Mouse (Mus musculus) hindbrain, embryonic 12.5 days (tissue): ENCODE results near the gene Atp6v0a1. TPM values are rescaled to one million over a fixed set of nuclear protein-coding genes. Genes with fewer than 3 reads are reported as not detected.

ENCODE experiments used
- ATAC-seq: fragments of 200-750 bp; cut with Nextera tagmentation; 2 replicates; pipeline ENCODE4 v1.8.0; 2017; ENCODE audit warnings: moderate TSS enrichment; ENCODE audit not compliant: low FRiP score
- H3K27ac ChIP-seq: fragments of 300-500 bp; sonication (generic); 2 replicates; pipeline ENCODE4 v1.5.1; 2016; ENCODE audit warnings: mild to moderate bottlenecking
- H3K27me3 ChIP-seq: fragments of 300-500 bp; sonication (generic); 2 replicates; pipeline ENCODE4 v1.6.1; 2016; ENCODE audit warnings: mild to moderate bottlenecking
- H3K36me3 ChIP-seq: fragments of 300-500 bp; sonication (generic); 2 replicates; pipeline ENCODE4 v1.6.1; 2016; ENCODE audit warnings: mild to moderate bottlenecking
- H3K4me1 ChIP-seq: fragments of 300-500 bp; sonication (generic); 2 replicates; pipeline ENCODE4 v1.6.1; 2016
- H3K4me2 ChIP-seq: fragments of 300-500 bp; sonication (generic); replicated peaks from 2 replicates; pipeline ENCODE4 v1.6.1; 2016; ENCODE audit warnings: mild to moderate bottlenecking
- H3K4me3 ChIP-seq: fragments of 300-500 bp; sonication (generic); 2 replicates; pipeline ENCODE4 v1.5.1; 2016; ENCODE audit warnings: mild to moderate bottlenecking
- H3K9ac ChIP-seq: fragments of 300-500 bp; sonication (generic); 2 replicates; pipeline ENCODE4 v1.6.1; 2016; ENCODE audit warnings: mild to moderate bottlenecking, moderate library complexity
- H3K9me3 ChIP-seq: fragments of 300-500 bp; sonication (generic); replicated peaks from 2 replicates; pipeline ENCODE4 v1.6.1; 2016; ENCODE audit warnings: mild to moderate bottlenecking
- WGBS: fragments of 180-500 bp; shearing (Covaris S2); methylation state at CpG from one replicate; pipeline ENCODE4 v1.1.7; 2016; 5-methylcytosine and 5-hydroxymethylcytosine counted together
- polyA plus RNA-seq: library from polyadenylated mRNA; unstranded; fragments of >200 nt; fragmentation: Nextera tagmentation; extraction: Ambion mirVana; gene quantifications from 2 replicates; pipeline ENCODE4 v1.2.1, GENCODE M21; 2016

Gene Atp6v0a1
- polyA plus RNA-seq, 1 experiment from 2014 or later = 70.2 TPM

DNA sequence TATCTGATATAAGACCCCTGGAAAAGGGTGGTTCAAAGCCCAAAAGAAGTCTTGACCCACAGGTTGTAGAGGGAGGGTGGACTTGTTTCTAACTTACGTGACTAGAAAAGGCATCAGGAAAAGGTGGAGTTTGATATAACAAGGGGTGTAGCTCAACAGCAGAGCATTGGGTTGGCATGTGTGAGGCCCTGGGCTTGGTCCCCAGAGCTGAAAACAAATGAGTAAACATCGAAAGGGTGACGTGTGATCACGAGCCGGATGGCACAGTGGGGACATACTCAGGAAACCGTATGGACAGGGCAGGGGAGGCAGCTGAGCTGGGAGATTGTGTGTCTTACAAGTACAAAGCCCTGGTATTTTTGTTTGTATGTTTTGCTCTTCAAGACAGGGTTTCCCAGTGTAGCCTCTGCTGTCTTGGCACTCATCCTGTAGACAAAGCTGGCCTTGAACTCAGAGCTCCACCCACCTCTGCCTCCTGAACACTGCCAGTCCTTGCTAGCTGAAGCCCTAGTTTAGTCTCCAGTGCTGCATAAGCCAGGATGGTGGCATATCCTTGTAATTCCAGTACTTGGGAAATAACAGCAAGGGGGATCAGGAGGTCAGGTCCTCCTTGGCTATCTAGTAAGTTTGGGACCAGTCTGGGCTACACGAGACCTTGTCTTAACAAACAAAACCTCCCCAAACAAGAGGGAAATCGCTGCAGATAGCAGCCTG is 25.5 kb downstream of the Atp6v0a1 start:
- no peak overlapping the region for H3K4me3 ChIP-seq
- no peak overlapping the region for H3K4me2 ChIP-seq
- peaks cover 84% of the 10 kb centered on the region for H3K36me3 ChIP-seq
- no peaks in the 10 kb centered on the region for H3K9me3 ChIP-seq
- H3K27me3 ChIP-seq = no peaks in the 10 kb centered on the region
- 96% methylated on average over 8 of the region's 8 CpGs for WGBS
- H3K9ac ChIP-seq = no peak overlapping the region
- ATAC-seq = no peak
- no peaks in the 10 kb centered on the region for H3K4me1 ChIP-seq
- H3K27ac ChIP-seq = no peak overlapping the region

DNA sequence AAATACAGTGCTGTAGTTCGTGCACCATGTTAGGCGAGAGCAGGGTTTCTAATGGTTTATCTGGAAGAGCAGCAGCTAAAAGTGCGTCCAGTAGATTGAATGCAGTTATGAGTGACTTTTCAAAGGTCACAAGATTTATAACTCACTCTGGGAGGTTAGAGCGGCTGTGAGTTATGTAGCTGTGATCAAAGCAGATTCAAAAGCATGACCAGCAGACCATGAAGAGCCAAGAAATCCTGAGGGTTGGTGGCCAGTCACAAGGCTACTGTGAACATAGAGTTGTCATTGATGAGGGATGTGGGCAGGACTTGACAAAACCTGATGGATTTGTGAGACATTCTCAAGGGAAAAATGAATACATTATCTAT is 26.1 kb downstream of the Atp6v0a1 start:
- 93% methylated on average over 4 of the region's 4 CpGs for WGBS
- Histone ChIP-seq H3K4me2 (no peak overlapping the region), H3K27me3 (no peaks in the 10 kb centered on the region), H3K27ac (no peak overlapping the region), H3K9ac (no peak overlapping the region), H3K4me3 (no peak overlapping the region), H3K36me3 (peaks cover 84% of the 10 kb centered on the region), H3K4me1 (no peaks in the 10 kb centered on the region), H3K9me3 (no peaks in the 10 kb centered on the region)
- ATAC-seq = no peak

DNA sequence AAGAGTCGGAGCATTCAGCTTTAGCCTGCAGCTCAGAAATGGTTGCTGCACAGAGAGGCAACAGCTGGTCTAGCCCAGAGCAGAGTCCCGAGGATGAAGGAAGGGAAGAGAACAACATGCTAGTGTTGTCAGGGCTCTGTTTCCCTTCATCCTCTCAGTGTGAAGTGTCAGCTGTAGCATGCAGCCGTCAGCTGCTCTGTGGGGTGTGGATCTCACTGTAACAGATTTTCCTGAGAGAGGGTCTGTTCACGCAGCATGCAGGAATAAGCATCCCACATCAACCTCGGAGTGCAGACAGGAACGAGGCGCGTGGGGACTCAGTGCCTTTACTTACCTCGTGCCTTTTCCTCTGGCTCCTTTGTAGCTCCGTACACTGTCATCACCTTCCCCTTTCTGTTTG is 28.5 kb downstream of the Atp6v0a1 start:
- peaks cover 88% of the 10 kb centered on the region for H3K36me3 ChIP-seq
- H3K9me3 ChIP-seq = no peaks in the 10 kb centered on the region
- H3K4me2 ChIP-seq = no peak overlapping the region
- no peak overlapping the region for H3K4me3 ChIP-seq
- 79% methylated on average over 10 of the region's 10 CpGs for WGBS
- H3K27me3 ChIP-seq = no peaks in the 10 kb centered on the region
- ATAC-seq = no peak
- H3K27ac ChIP-seq = no peak overlapping the region
- H3K9ac ChIP-seq = no peak overlapping the region
- H3K4me1 ChIP-seq = no peaks in the 10 kb centered on the region

DNA sequence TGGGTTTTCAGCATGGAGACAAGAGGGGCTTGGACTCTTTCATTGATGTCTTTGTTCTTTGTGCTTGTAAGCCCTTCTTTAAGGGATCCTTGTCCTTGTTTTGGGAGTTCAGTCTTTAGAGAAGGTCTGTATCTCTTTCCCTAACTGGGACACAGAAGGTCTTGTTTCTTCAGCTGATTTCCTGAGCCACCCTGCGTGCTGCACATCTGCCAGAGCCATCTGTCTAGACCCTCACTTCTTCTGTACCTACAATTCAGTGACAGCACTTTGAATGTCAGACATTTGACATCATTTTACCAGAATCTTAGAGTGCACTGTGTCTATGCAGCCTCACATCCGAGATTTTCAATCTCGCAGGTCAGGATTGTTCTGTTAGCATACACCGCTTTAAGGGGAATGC is 36.6 kb downstream of the Atp6v0a1 start:
- H3K9ac ChIP-seq = no peak overlapping the region
- WGBS = 92% methylated on average over 4 of the region's 4 CpGs
- peaks cover 93% of the 10 kb centered on the region for H3K36me3 ChIP-seq
- H3K27me3 ChIP-seq = no peaks in the 10 kb centered on the region
- 0 out of 2 replicates have a peak overlapping the region, but pooled peaks have one; percentile 12 for H3K27ac ChIP-seq
- H3K4me2 ChIP-seq = no peak overlapping the region
- H3K9me3 ChIP-seq = no peaks in the 10 kb centered on the region
- H3K4me3 ChIP-seq = no peak overlapping the region
- no peak for ATAC-seq
- H3K4me1 ChIP-seq = no peaks in the 10 kb centered on the region

DNA sequence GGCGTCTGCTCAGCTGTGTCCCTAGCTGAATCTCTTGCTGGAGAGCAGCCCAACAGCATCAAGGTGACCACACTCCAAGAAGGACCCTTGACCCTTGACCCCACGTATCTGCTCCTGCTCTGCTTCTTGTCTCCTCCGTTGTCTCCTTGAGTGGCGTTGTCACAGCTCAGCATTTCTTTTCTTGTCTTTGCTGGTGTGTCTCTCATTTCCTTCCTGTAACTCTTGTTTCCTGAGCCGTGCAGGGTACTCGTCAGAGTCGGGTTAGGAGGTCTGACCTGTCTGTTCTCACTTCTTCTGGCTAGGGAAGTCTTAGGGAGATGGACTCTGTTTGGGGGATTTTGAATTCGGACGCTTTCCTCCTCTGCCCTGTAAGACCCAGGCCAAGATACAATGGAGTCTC is 37.2 kb downstream of the Atp6v0a1 start:
- peaks cover 94% of the 10 kb centered on the region for H3K36me3 ChIP-seq
- H3K4me2 ChIP-seq = no peak overlapping the region
- H3K9me3 ChIP-seq = no peaks in the 10 kb centered on the region
- ATAC-seq = no peak
- no peak overlapping the region for H3K9ac ChIP-seq
- H3K27ac ChIP-seq = no peak overlapping the region
- 68% methylated on average over 9 of the region's 9 CpGs for WGBS
- no peak overlapping the region for H3K4me3 ChIP-seq
- no peaks in the 10 kb centered on the region for H3K4me1 ChIP-seq
- H3K27me3 ChIP-seq = no peaks in the 10 kb centered on the region

DNA sequence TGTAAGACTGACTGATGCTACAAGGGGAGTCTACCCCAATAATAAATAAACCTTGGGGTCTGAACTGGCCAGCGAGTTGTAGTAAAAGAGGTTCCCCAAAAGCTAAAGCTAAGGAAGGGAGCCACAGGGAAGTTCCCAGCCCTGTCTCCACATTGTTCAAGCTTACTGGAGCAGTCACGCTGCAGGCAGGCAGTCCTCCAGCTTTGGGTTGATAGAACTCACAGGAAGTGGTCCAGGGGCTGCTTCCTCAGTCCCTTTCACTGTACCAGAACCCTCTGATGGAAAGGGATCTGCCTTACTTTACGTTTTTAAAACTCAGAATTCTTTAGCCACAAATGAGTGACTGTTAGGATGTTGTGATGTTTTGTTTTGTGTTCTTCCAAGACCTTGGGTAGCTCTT is 38.2 kb downstream of the Atp6v0a1 start:
- H3K4me3 ChIP-seq = no peak overlapping the region
- H3K9ac ChIP-seq = no peak overlapping the region
- no peak overlapping the region for H3K27ac ChIP-seq
- WGBS = 79% methylated on average over 3 of the region's 3 CpGs
- H3K4me1 ChIP-seq = no peaks in the 10 kb centered on the region
- H3K9me3 ChIP-seq = no peaks in the 10 kb centered on the region
- H3K36me3 ChIP-seq = peaks cover 95% of the 10 kb centered on the region
- no peak for ATAC-seq
- H3K4me2 ChIP-seq = no peak overlapping the region
- H3K27me3 ChIP-seq = no peaks in the 10 kb centered on the region

DNA sequence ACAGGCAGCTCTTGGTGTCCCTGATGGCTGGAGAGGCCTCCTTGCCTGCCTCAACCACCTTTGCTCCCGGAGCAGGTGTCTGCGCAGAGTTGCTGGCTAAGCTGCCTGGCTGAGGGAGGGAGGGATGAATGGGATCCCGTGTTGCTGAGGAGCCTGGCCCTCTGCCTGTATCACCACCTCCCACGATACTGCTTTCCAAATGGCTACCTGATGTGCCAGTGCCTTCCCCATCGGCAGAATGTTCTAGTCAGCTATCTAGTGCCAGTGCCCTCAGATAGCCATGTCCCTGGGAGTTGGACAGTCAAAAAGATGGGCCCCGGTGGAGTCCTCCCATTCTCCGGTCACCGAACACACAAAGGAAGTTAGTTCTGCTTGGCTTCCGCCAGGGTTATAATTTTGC is 41.1 kb downstream of the Atp6v0a1 start:
- no peaks in the 10 kb centered on the region for H3K4me1 ChIP-seq
- H3K27ac ChIP-seq = no peak overlapping the region
- no peak for ATAC-seq
- no peak overlapping the region for H3K4me3 ChIP-seq
- no peaks in the 10 kb centered on the region for H3K27me3 ChIP-seq
- H3K9me3 ChIP-seq = no peaks in the 10 kb centered on the region
- peaks cover 91% of the 10 kb centered on the region for H3K36me3 ChIP-seq
- no peak overlapping the region for H3K4me2 ChIP-seq
- H3K9ac ChIP-seq = no peak overlapping the region
- 83% methylated on average over 9 of the region's 9 CpGs for WGBS

DNA sequence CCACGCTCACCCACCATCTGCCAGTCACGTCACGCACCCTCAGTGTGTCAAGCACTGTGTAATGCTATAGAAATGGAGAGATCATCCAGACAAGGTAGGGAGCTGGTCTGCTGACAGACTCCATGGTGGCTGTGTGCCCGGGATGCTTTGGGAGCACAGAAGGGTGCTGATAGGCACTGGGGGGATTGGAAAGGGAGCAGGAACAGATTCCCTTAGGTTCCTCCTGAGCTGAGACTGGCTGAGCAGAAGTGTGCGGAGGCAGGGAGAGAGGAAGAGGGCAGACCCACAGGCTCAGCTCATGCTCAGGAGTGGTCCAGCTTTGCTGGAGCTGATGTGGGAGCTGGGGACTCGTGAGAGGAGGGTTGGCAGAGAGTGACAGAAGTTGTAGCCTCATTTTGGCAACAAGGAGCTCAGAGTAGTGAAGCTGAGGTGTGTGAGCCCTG is 41.8 kb downstream of the Atp6v0a1 start:
- no peak overlapping the region for H3K4me3 ChIP-seq

DNA sequence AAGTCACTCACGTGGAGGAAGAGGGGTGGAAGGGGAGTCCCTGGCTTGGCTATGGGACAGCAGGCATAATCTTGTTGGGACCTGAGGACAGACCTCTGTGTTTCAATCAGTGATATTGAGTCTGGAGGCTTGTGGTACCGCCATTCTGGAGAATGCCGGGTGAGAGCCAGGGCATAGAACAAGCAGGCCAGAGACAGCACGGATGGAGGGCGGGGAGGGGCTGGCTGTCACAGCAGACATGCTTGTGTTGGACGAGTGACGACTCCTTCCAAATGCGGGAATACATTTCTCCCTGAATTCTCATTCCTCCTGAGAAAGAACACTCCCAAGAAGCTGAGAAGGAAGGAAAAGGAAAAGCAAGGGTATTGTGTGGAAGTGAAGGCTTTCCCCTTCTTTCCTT is 42.4 kb downstream of the Atp6v0a1 start:
- Histone ChIP-seq H3K4me3 (no peak overlapping the region), H3K4me2 (no peak overlapping the region), H3K9ac (no peak overlapping the region), H3K9me3 (no peaks in the 10 kb centered on the region), H3K36me3 (peaks cover 89% of the 10 kb centered on the region), H3K27me3 (no peaks in the 10 kb centered on the region), H3K4me1 (no peaks in the 10 kb centered on the region), H3K27ac (no peak overlapping the region)
- 90% methylated on average over 8 of the region's 8 CpGs for WGBS
- ATAC-seq = no peak

More for the DNA sequence above, 41.8 kb downstream of the Atp6v0a1 start:
- Histone ChIP-seq H3K27ac (no peak overlapping the region), H3K4me1 (no peaks in the 10 kb centered on the region), H3K27me3 (no peaks in the 10 kb centered on the region), H3K9me3 (no peaks in the 10 kb centered on the region), H3K9ac (no peak overlapping the region), H3K4me2 (no peak overlapping the region), H3K36me3 (peaks cover 89% of the 10 kb centered on the region)
- ATAC-seq = no peak
- WGBS = 85% methylated on average over 6 of the region's 6 CpGs

DNA sequence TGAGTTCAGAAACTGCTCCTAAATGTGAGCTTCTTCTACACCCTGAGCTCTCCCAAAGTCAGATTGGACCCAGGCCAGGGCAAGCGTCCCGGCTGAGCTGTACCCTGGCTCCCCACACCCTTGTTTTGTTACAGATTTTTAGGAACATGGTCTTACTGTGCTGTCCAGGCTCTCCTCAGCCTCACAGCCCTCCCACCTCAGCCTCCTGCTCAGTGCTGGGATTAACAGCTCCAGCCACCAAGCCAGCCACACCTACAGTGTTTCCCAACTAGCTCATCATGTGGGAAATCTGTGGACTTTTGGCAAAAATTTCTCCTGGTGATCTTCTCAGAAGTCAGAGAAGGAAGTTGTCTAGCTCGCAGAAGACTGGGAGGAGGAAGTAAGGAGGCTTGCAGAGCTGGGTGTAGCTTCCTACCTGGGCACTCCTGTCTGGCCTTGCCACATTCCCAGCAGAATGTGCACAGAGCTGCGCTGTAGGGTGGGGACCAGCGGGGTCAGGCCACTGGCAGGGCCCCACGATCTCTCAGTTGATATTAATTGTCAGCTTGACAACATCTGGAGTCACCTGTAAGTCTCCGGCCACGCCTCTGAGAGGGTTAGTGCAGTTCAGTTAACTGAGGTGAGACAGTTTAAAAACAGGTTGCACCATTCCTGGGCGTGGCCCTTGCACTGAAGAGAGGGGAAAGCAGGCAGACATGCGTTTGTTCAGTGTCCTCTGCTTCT is 43.7 kb downstream of the Atp6v0a1 start:
- 95% methylated on average over 10 of the region's 10 CpGs for WGBS
- Histone ChIP-seq H3K4me3 (no peak overlapping the region), H3K27ac (no peak overlapping the region), H3K9ac (no peak overlapping the region), H3K9me3 (no peaks in the 10 kb centered on the region), H3K36me3 (peaks cover 87% of the 10 kb centered on the region), H3K27me3 (no peaks in the 10 kb centered on the region), H3K4me1 (no peaks in the 10 kb centered on the region), H3K4me2 (no peak overlapping the region)
- no peak for ATAC-seq

DNA sequence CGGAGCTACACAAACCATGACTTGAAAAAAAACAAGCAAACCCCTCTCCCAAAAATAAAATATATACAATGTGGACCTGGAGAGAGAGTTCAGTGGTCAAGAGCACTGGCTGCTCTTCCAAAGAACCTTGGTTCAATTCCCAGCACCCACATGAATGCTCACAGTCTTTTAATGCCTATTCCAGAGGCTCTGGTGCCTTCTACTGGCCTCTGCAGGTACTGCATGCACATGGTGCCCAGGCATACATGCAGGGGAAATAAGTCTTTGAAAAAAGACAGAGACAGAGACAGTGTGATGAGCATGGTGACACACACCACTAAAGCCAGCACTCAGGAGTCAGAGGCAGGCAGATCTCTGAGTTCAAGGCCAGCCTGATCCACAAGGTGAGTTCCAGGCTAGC is 44.7 kb downstream of the Atp6v0a1 start:
- Histone ChIP-seq H3K36me3 (peaks cover 88% of the 10 kb centered on the region), H3K9me3 (no peaks in the 10 kb centered on the region), H3K27me3 (no peaks in the 10 kb centered on the region), H3K9ac (no peak overlapping the region), H3K4me1 (no peaks in the 10 kb centered on the region), H3K27ac (no peak overlapping the region), H3K4me2 (no peak overlapping the region), H3K4me3 (no peak overlapping the region)
- ATAC-seq = no peak
- WGBS = 100% methylated on average over 1 of the region's 1 CpGs

DNA sequence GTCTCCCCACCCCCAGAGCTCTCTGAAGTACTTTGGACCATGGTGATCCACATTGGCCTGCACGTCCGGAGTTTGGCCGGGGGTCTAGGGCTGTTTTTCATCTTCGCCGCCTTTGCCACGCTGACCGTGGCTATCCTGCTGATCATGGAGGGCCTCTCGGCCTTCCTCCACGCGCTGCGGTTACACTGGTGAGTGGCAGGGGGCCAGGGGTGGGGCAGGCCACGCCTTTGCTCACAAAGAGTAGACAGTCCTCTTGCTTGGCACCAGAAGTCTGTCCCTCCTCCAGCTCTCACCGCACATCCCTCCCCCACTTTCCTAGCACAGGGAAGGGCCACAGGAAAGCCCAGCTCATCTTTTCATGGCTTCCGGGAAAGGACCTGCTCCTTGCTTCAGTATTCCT is 46.2 kb downstream of the Atp6v0a1 start:
- Histone ChIP-seq H3K4me3 (no peak overlapping the region), H3K4me2 (no peak overlapping the region), H3K9me3 (no peaks in the 10 kb centered on the region), H3K9ac (no peak overlapping the region), H3K4me1 (no peaks in the 10 kb centered on the region), H3K27me3 (no peaks in the 10 kb centered on the region), H3K36me3 (peaks cover 91% of the 10 kb centered on the region), H3K27ac (no peak overlapping the region; the same call in 1 of the 2 replicates)
- ATAC-seq = no peak
- 78% methylated on average over 14 of the region's 14 CpGs for WGBS

DNA sequence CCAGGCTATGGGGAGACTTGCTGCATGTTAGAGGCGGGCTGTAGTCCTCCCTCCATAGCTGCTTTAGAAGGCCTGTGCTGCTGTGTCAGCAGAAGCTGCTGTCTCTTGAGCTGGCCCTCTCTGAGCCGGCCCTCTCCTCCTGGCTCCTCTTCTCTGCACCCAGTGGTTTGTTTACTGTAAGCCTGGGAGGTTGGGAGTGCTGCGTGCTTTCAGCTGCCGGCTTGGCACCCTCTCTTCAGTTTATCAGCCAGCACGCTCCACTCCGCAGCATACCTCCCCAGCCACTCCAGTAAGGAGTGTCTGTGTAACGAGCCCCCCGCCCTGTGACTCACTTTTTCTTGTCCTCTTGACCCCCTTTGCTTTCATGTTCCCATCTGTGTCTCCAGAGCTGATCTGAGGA is 47.6 kb downstream of the Atp6v0a1 start:
- H3K27me3 ChIP-seq = no peaks in the 10 kb centered on the region
- peaks cover 90% of the 10 kb centered on the region for H3K36me3 ChIP-seq
- no peak for ATAC-seq
- H3K4me2 ChIP-seq = no peak overlapping the region
- H3K4me3 ChIP-seq = no peak overlapping the region
- WGBS = 58% methylated on average over 8 of the region's 8 CpGs
- H3K9ac ChIP-seq = no peak overlapping the region
- H3K9me3 ChIP-seq = no peaks in the 10 kb centered on the region
- no peaks in the 10 kb centered on the region for H3K4me1 ChIP-seq
- no peak overlapping the region for H3K27ac ChIP-seq
